Mouse (Mus musculus) hematopoietic multipotent progenitor cell, adult 10-12 weeks (in vitro differentiated cells): Measurements from ENCODE around the gene Olfr959. TPM values are rescaled to one million over a fixed set of nuclear protein-coding genes. Genes with fewer than 3 reads are reported as not detected.

Source experiments
- polyA plus RNA-seq: library from polyadenylated mRNA; stranded (reverse); fragments of >175 nt; gene quantifications from 2 replicates; pipeline ENCODE4 v1.2.3, GENCODE M21; 2012; ENCODE audit warnings: low replicate concordance

Olfr959 gene
- not detected in 2 replicates for polyA plus RNA-seq

DNA sequence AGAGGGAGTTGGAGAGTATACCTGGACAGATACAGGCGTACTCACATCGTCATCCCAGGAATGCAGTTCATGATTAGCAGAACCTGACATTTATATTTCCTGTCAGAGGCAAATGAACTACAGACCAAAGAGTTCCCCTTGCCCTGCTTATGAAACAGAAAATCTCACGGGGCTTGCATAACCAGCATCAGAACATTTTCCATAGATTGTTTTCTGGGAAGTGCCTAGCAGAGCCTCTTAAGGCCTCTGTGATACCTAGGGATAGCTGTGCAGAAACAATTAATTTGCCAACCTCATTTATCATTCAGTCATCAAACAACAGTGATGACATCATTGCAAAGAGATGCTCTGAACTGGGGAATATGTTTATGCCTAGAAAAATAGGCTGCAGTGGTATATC lies at the start of gene Olfr959:
Gene Olfr959 (minus strand): TSS at position 101 of the 400 bp plus-strand sequence.

DNA sequence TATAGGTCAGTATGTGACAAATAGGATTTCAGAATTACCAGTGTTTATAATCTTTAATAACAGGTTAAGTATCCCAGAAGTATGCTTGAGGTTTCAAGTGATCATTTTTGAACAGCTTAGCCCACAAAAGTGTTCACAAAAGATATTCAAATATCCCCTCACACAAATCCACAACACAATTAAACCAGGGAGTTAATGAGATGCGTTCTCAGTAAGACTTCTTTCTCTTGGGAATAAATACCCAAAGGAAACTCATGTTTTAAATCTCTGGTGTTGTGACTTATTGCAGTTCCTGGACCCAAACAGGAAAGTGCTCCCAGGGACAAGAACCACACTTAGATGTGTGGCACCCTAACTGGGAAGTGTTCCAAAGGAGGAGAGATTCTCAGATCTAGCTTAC lies 45.7 kb upstream of the Olfr959 start, which contains the start of gene Olfr960:
Gene Olfr960 (plus strand): TSS at position 301 of the 400 bp plus-strand sequence.

DNA sequence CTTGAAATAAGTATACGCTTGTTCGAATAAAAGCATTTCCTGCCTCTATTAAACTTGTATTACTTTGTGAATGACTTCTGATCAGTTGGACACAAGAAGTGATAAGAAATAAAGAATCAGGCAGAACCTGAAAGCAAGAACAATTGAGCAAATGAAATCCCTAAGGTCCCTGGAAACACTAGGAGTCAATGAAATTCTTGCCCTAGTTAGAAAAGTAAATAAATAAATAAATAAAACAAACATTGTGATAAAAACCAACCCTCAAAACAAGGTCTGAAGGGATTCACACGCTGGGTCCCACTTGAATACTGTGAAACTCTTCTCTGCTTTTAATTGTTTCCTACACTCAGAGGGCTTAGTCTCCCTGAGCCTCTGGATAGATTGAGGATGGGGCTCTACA lies 35.0 kb upstream of the Olfr959 start, which contains the start of gene Olfr148:
Gene Olfr148 (plus strand): TSS at position 301 of the 400 bp plus-strand sequence.

DNA sequence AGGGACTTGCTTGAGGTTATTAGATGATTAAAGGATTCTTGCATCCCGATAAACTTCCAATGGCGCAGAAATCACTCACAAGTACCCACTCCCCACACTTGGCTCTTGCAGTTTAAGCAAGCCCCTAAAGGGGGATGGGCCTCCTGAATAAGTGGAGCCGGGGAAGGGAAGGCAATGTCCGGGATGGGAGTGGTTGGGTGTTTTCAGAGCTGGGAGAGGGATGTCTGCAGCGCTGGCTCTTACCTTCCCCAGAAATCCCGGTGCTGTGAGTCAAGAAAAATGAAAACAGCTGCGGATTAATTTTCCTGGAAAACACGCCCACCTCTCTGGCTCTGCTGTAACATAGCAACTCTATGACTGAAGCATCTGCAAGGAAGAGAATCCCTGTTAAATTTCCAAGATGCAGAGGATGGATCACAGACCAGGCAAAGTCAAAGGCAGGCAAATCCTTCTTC lies 28.7 kb upstream of the Olfr959 start, which contains the start of gene AW551984:
Gene AW551984 (minus strand): TSS at position 405 of the 455 bp plus-strand sequence.

DNA sequence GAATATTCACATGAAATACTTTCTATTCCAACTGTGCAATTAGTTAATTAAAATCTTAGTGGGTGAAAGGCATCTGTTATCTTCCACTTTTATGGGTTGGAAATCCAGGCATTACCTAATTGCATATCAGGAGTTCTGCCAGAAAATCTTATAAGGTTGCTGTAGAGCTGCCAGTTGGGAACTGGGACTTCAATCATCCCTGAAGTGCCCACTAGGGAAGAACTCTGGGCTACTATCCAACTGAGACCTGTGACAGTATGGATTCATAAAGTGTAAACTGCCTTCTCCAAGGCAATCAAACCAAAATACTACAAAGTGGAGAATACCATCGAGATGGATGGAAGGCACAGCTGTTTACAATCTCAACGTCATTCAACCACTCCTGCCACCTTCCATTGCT lies 21.4 kb downstream of the Olfr959 start, which contains the start of gene Olfr958:
Gene Olfr958 (minus strand): TSS at position 109 of the 400 bp plus-strand sequence.

Other genes with a start within 250 kb of the Olfr959 start
- gene Olfr948, start 249.5 kb downstream of the Olfr959 start, polyA plus RNA-seq, result not detected in 2 replicates
- not detected in 2 replicates for gene Olfr951, start 188.2 kb downstream of the Olfr959 start, polyA plus RNA-seq
- not detected in 2 replicates for gene Olfr952, start 148.4 kb downstream of the Olfr959 start, polyA plus RNA-seq
- gene Olfr954, start 118.9 kb downstream of the Olfr959 start, polyA plus RNA-seq, result not detected in 2 replicates
- not detected in 2 replicates for gene Olfr955, start 103.6 kb downstream of the Olfr959 start, polyA plus RNA-seq
- not detected in 2 replicates for gene Olfr44, start 81.6 kb downstream of the Olfr959 start, polyA plus RNA-seq
- not detected in 2 replicates for gene Olfr957, start 59.8 kb downstream of the Olfr959 start, polyA plus RNA-seq
- gene Olfr958, start 21.5 kb downstream of the Olfr959 start, polyA plus RNA-seq, result not detected in 2 replicates
- not detected in 2 replicates for gene AW551984, start 28.8 kb upstream of the Olfr959 start, polyA plus RNA-seq
- gene Olfr148, start 35.1 kb upstream of the Olfr959 start, polyA plus RNA-seq, result not detected in 2 replicates
- not detected in 2 replicates for gene Olfr960, start 45.8 kb upstream of the Olfr959 start, polyA plus RNA-seq
- not detected in 2 replicates for gene Olfr961, start 69.5 kb upstream of the Olfr959 start, polyA plus RNA-seq
- not detected in 2 replicates for gene Olfr963, start 91.6 kb upstream of the Olfr959 start, polyA plus RNA-seq
- gene Olfr149, start 131.5 kb upstream of the Olfr959 start, polyA plus RNA-seq, result not detected in 2 replicates
- gene Olfr965, start 135.8 kb upstream of the Olfr959 start, polyA plus RNA-seq, result not detected in 2 replicates
- gene Olfr150, start 155.4 kb upstream of the Olfr959 start, polyA plus RNA-seq, result not detected in 2 replicates
- not detected in 2 replicates for gene Olfr967, start 170.7 kb upstream of the Olfr959 start, polyA plus RNA-seq
- not detected in 2 replicates for gene Olfr968, start 207.7 kb upstream of the Olfr959 start, polyA plus RNA-seq
- gene Olfr969, start 215.4 kb upstream of the Olfr959 start, polyA plus RNA-seq, result not detected in 2 replicates
- gene Olfr970, start 233.3 kb upstream of the Olfr959 start, polyA plus RNA-seq, result not detected in 2 replicates